Mouse (Mus musculus) kidney, adult 2 months (tissue): ENCODE results near the gene Rnf121. TPM values are rescaled to one million over a fixed set of nuclear protein-coding genes. Genes with fewer than 3 reads are reported as not detected.

Source experiments
- DNase-seq: peaks from one replicate; pipeline ENCODE4 v3.0.0; 2021
- H3K27ac ChIP-seq: fragments of 200-500 bp; 2 replicates; pipeline ENCODE4 v1.5.1; 2012; ENCODE audit warnings: low read depth, low read length, control low read depth, inconsistent platforms; ENCODE audit not compliant: insufficient read depth
- H3K27me3 ChIP-seq: fragments of 200-500 bp; replicated peaks from 2 replicates; pipeline ENCODE4 v1.6.1; 2012; ENCODE audit warnings: mild to moderate bottlenecking, moderate library complexity, low read length, inconsistent platforms; ENCODE audit not compliant: control insufficient read depth, insufficient read depth
- H3K36me3 ChIP-seq: fragments of 200-500 bp; 2 replicates; pipeline ENCODE4 v1.6.1; 2012; ENCODE audit warnings: mild to moderate bottlenecking, moderate library complexity, low read length, inconsistent platforms; ENCODE audit not compliant: control insufficient read depth, insufficient read depth
- H3K4me1 ChIP-seq: fragments of 200-500 bp; 2 replicates; pipeline ENCODE4 v1.6.1; 2011; ENCODE audit warnings: low read length; ENCODE audit not compliant: control insufficient read depth, insufficient read depth
- H3K4me3 ChIP-seq: fragments of 200-500 bp; 2 replicates; pipeline ENCODE4 v1.5.1; 2011; ENCODE audit warnings: mild to moderate bottlenecking, low read depth, low read length, control low read depth; ENCODE audit not compliant: insufficient read depth
- CTCF ChIP-seq: fragments of 200-500 bp; conservative IDR thresholded peaks from 2 replicates; pipeline ENCODE4 v1.5.1; 2011; ENCODE audit warnings: low read depth, mild to moderate bottlenecking, control low read depth, low read length, moderate library complexity, mixed read lengths; ENCODE audit not compliant: insufficient read depth, insufficient read length
- POLR2A ChIP-seq: fragments of 200-500 bp; IDR thresholded peaks from one replicate; pipeline ENCODE4 v1.6.1; 2011; ENCODE audit warnings: low read depth, low read length, control low read depth
- WGBS: fragments of 180-500 bp; shearing (Covaris S2); methylation state at CpG from one replicate; pipeline ENCODE4 v1.1.7; 2018; 5-methylcytosine and 5-hydroxymethylcytosine counted together
- polyA plus RNA-seq: library from polyadenylated mRNA; depleted of rRNA; stranded (reverse); fragments of >200 nt; gene quantifications from 2 replicates; pipeline ENCODE4 v1.2.3, GENCODE M21; 2012

Gene Rnf121
- polyA plus RNA-seq, 1 experiment: 43.8 TPM

- Histone ChIP-seq H3K27ac (no peak overlapping the region), H3K27me3 (no peaks in the 10 kb centered on the region), H3K4me3 (no peak overlapping the region), H3K4me1 (no peaks in the 10 kb centered on the region), H3K36me3 (0 out of 2 replicates have a peak, but pooled peaks cover 2% of the 10 kb centered on the region)
- DNase-seq: no peak
- TF ChIP-seq CTCF (no peak), POLR2A (no peak)
- WGBS: 86% methylated on average over 26 of the region's 26 CpGs
These were observed 18.9 kb upstream of the Rnf121 start for GRCm38 (mm10) chr7:102084041-102084696.

GRCm38 (mm10) chr7:102082816-102083215 is 17.5 kb upstream of the Rnf121 start, which contains the start of gene Trpc2:
Trpc2 (plus strand) TSS chr7:102083116.
- Histone ChIP-seq H3K36me3 (0 out of 2 replicates have a peak, but pooled peaks cover 2% of the 10 kb centered on the region), H3K4me3 (no peak within 1 kb of the TSS), H3K27ac (no peak within 1 kb of the TSS), H3K4me1 (no peaks in the 10 kb centered on the region), H3K27me3 (no peaks in the 10 kb centered on the region)
- TF ChIP-seq POLR2A: no peak
- TF ChIP-seq CTCF: no peak
- WGBS: 86% methylated on average over 5 of the region's 5 CpGs
- no peak for DNase-seq

DNA sequence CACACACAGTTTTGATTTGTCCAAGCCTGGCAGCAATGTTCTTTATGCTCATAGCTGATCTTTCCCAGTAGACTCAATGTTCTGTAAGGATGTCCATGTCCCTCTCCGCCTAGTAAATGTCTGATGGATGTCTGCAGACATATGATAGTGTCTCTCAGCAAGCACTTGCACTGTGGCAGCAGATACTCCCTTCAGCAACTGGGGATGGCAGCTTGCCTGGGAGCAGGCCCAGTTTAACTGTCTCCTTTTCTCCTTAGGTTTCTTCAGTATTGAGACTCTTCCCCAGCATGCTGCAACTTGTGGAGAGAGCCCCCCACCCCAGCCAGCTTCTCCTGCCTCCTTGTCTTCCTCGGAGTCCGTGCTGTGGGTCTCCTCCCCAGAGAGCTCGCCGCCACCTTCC is 16.5 kb upstream of the Rnf121 start:
- no peak for DNase-seq
- Histone ChIP-seq H3K27ac (no peak overlapping the region), H3K36me3 (0 out of 2 replicates have a peak, but pooled peaks cover 2% of the 10 kb centered on the region), H3K4me1 (no peaks in the 10 kb centered on the region), H3K27me3 (no peaks in the 10 kb centered on the region), H3K4me3 (no peak overlapping the region)
- TF ChIP-seq POLR2A (no peak), CTCF (no peak)
- whole genome bisulfite sequencing: 94% methylated on average over 5 of the region's 5 CpGs

DNA sequence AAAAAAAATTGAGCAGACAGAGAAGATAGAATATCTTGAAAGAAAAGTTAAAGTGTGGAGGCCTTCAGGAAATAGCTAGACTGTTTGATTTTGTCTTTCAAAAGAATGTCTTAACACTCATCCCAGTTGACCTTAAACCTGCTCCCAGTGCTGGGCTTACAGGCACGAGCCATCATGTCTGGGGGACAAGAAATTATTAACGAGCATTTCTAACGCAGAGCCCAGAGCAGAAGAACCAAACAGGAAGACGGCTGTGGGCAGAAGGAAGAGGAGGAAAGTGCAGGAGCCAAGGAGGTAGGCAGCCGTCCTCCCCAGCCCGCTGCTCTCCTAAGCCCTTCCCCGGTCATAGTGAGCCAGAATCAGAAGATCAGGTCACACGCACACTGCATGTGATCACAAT is 15.0 kb upstream of the Rnf121 start:
- peak; percentile 48 for DNase-seq
- Histone ChIP-seq H3K4me3 (peak overlapping the region; percentile 35; the same call in 1 of the 2 replicates), H3K36me3 (0 out of 2 replicates have a peak, but pooled peaks cover 2% of the 10 kb centered on the region), H3K27ac (peak overlapping the region; percentile 5; the same call in 1 of the 2 replicates), H3K4me1 (no peaks in the 10 kb centered on the region), H3K27me3 (no peaks in the 10 kb centered on the region)
- TF ChIP-seq CTCF (no peak), POLR2A (no peak)
- 51% methylated on average over 8 of the region's 8 CpGs for WGBS

DNA sequence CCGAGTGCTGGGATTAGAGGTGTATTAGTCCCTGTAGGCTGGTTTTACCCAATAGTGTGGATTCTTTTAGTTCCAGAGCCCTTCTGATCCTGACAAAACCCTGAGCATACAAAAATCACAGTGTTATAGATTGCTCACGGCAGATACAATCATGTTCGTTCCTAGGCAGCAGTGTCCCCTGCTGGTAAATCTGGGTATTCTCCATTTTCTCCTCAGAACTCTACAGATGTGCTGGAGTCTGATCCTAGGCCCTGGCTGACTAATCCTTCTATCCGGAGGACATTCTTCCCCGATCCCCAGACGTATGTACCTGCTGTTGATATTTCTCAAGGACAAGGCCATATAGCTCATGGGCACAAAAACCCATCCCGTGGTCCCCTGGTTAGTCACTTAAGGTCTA is 13.2 kb upstream of the Rnf121 start:
- WGBS: 72% methylated on average over 7 of the region's 7 CpGs
- Histone ChIP-seq H3K4me3 (no peak overlapping the region), H3K4me1 (no peaks in the 10 kb centered on the region), H3K27me3 (no peaks in the 10 kb centered on the region), H3K36me3 (0 out of 2 replicates have a peak, but pooled peaks cover 2% of the 10 kb centered on the region), H3K27ac (no peak overlapping the region)
- TF ChIP-seq POLR2A (no peak), CTCF (peak; percentile 45)
- DNase-seq: peak; percentile 42

- H3K27me3 ChIP-seq: no peaks in the 10 kb centered on the region
- H3K36me3 ChIP-seq: peaks cover 3% of the 10 kb centered on the region; the same call in 1 of the 2 replicates
- peak; percentile 33 for DNase-seq
- no peak overlapping the region for H3K4me3 ChIP-seq
- WGBS: 82% methylated on average over 7 of the region's 7 CpGs
- TF ChIP-seq POLR2A (no peak), CTCF (peak; percentile 73)
- no peaks in the 10 kb centered on the region for H3K4me1 ChIP-seq
- no peak overlapping the region for H3K27ac ChIP-seq
These were observed 11.5 kb upstream of the Rnf121 start for GRCm38 (mm10) chr7:102076714-102077296.

DNA sequence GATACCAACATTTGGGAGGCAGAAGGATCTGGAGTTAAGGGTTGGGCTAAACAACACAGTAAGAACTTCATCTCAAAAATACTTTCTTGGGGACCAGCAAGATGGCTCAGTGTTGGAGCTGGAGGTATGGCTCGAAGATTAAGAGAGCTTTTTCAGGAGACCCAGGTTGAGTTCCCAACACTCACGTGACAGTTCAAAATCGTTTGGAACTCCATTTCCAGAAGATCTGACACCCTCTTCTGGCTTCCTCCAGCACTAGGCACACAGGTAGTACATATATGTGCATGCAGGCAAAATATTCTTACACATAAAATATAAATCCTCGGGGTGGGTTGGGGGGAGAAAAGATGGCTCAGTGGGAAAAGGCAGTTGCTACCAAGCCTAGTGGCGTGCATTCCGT is 1.1 kb upstream of the Rnf121 start:
- 55% methylated on average over 6 of the region's 6 CpGs for WGBS
- DNase-seq: no peak
- Histone ChIP-seq H3K36me3 (no peaks in the 10 kb centered on the region), H3K4me1 (peaks cover 2% of the 10 kb centered on the region; the same call in 1 of the 2 replicates), H3K27ac (no peak overlapping the region), H3K27me3 (no peaks in the 10 kb centered on the region), H3K4me3 (no peak overlapping the region)
- no peak for TF ChIP-seq CTCF
- no peak for TF ChIP-seq POLR2A
